Mouse (Mus musculus) testis, adult 2 months (tissue): ENCODE results near the gene Nfic.

Experiments
- CTCF ChIP-seq: fragments of 200-500 bp; IDR thresholded peaks from 2 replicates; pipeline ENCODE4 v1.5.1; 2012; ENCODE audit warnings: low read depth, mild to moderate bottlenecking, inconsistent platforms, low read length, moderate library complexity; ENCODE audit not compliant: control insufficient read depth, insufficient read depth, insufficient replicate concordance
- POLR2A ChIP-seq: fragments of 200-500 bp; IDR thresholded peaks from 2 replicates; pipeline ENCODE4 v1.6.1; 2012; ENCODE audit warnings: low read depth, mild to moderate bottlenecking, inconsistent platforms, low read length, moderate library complexity; ENCODE audit not compliant: control insufficient read depth

DNA sequence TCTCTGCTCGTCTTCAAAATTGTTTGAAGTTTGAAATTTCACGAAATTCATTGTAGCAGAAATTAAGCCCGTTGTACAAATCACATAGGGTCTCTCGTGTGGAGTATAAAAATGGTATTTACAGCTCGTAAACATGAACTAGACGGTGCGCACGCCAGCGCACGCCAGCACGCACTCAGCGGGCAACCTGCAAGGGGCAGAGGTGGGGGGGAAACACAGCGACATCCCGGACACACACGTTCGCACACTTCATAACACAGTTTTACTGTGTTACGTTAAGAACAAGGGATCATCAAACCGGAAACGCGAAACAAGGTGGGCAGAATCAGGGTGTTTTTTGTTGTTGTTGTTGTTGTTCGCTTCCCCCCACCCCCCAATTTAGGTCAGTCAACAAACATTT is 4.0 kb upstream of the Nfic start:
- no peak for TF ChIP-seq POLR2A
- no peak for TF ChIP-seq CTCF
